Mouse (Mus musculus): ENCODE measurements around the gene Zfp113. TPM values are rescaled to one million over a fixed set of nuclear protein-coding genes. Genes with fewer than 3 reads are reported as not detected.

Gene Zfp113
- polyA plus RNA-seq, 1 experiment from 2014 or later = 5.7 TPM

DNA sequence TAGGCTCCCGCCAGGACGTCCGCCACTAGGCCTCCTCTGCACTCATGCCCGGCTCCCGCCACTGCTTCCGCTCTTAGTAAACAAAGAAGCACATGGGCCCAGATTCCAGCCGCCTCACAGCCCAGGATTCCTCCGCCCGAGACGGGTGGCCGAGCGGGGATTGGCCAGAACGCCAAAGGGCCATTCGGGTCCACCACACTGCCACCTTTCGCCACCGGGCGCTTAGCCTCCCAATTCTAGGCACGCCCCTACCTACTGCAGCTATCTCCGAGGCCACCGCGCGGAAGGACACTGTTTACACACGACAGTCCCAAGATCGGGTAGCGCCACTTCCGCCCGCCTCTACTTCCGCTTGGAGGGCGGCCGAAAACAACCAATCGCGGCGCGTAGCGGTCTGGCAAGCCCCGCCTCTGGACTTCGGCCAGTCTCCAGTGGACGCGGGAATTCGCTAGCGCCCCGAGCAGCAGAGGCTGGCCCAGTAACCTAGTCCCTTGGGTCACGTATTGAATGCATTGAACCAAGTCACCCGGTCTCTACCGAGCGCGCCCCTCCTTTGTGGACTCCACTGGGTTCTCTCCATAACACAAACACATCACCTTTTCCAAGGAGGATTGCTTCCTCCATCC is 15.5 kb upstream of the Zfp113 start:
- Histone ChIP-seq H3K4me2 (peak overlapping the region; percentile 92), H3K27me3 (replicated peaks) (no peaks in the 10 kb centered on the region), H3K4me3 (peak overlapping the region; percentile 85), H3K36me3 (peaks cover 68% of the 10 kb centered on the region), H3K27ac (peak overlapping the region; percentile 99), H3K4me1 (peaks cover 49% of the 10 kb centered on the region), H3K9ac (peak overlapping the region; percentile 94), H3K9me3 (replicated peaks) (no peaks in the 10 kb centered on the region)
- WGBS (ENCODE audit: insufficient replicate concordance) = under 1% methylated on average over 47 of the region's 47 CpGs
- ATAC-seq = peak; percentile 80

DNA sequence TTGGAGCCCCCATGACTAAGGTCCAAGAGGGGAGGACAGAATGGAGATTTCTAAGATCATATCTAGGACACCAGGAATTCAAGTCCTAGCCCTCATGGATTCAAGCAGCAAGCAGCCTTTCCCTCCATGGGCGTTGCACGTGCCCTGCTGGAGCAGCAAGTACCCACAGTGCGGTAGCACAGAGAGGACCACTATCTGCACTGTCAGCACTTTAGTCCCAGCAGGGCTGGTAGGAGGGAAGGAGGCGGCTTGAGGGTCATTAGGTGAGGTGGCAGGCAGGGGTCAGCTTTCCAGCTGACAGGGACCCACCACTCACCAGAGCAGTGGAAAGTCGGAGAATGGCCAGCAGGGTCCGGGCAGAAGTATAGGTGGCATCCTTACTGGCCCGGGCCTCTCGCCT is 10.1 kb upstream of the Zfp113 start:
- H3K36me3 ChIP-seq = peaks cover 84% of the 10 kb centered on the region
- H3K4me2 ChIP-seq = no peak overlapping the region
- 87% methylated on average over 8 of the region's 8 CpGs for WGBS (ENCODE audit: insufficient replicate concordance)
- no peaks in the 10 kb centered on the region for H3K27me3 ChIP-seq (replicated peaks)
- H3K4me1 ChIP-seq = peaks cover 57% of the 10 kb centered on the region
- no peaks in the 10 kb centered on the region for H3K9me3 ChIP-seq (replicated peaks)
- no peak for ATAC-seq
- no peak overlapping the region for H3K27ac ChIP-seq
- no peak overlapping the region for H3K9ac ChIP-seq
- no peak overlapping the region for H3K4me3 ChIP-seq

DNA sequence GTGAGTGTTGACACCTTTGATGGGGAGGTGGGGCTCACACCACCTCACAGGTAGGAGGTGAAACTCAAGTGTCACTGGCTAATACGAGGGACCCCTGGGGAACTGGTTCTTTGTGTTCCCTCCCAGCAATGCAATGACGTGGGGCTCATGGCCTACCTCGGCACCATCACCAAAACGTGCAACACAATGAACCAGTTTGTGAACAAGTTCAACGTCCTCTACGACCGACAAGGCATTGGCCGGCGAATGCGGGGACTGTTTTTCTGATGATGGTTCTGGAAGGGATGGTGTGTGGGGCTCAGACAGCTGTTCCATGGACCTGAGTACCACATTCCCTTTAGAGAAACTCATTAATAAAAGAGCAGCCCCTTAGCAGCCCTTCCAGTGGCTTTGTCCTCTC is 8.1 kb upstream of the Zfp113 start:
- 77% methylated on average over 10 of the region's 10 CpGs for WGBS (ENCODE audit: insufficient replicate concordance)
- Histone ChIP-seq H3K4me1 (peaks cover 45% of the 10 kb centered on the region), H3K4me3 (no peak overlapping the region), H3K4me2 (no peak overlapping the region), H3K9ac (no peak overlapping the region), H3K27me3 (replicated peaks) (no peaks in the 10 kb centered on the region), H3K9me3 (replicated peaks) (no peaks in the 10 kb centered on the region), H3K27ac (no peak overlapping the region), H3K36me3 (peaks cover 66% of the 10 kb centered on the region)
- no peak for ATAC-seq

DNA sequence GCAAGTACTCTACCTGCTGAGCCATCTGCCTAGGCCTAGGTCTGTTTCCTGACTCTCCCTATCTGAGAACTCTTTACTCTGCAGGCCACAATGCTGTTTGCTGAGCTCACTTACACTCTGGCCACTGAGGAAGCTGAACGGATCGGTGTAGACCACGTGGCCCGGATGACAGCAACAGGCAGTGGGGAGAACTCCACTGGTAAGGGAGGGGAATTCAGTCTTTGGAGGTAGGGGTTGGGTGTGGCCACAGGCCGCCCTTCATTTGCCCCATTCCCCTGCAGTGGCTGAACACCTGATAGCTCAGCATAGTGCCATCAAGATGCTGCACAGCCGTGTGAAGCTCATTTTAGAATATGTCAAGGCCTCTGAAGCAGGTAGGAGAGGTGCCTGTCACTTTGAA is 7.5 kb upstream of the Zfp113 start:
- H3K9ac ChIP-seq = no peak overlapping the region
- 69% methylated on average over 6 of the region's 6 CpGs for WGBS (ENCODE audit: insufficient replicate concordance)
- ATAC-seq = no peak
- H3K4me3 ChIP-seq = no peak overlapping the region
- H3K36me3 ChIP-seq = peaks cover 60% of the 10 kb centered on the region
- H3K27me3 ChIP-seq (replicated peaks) = no peaks in the 10 kb centered on the region
- H3K4me2 ChIP-seq = no peak overlapping the region
- no peaks in the 10 kb centered on the region for H3K9me3 ChIP-seq (replicated peaks)
- H3K4me1 ChIP-seq = peaks cover 39% of the 10 kb centered on the region
- peak overlapping the region; percentile 66; the same call in 1 of the 2 replicates for H3K27ac ChIP-seq

- Histone ChIP-seq H3K4me1 (peaks cover 32% of the 10 kb centered on the region), H3K9me3 (replicated peaks) (no peaks in the 10 kb centered on the region), H3K27ac (peak within 1 kb of the TSS; percentile 66), H3K27me3 (replicated peaks) (no peaks in the 10 kb centered on the region), H3K9ac (peak within 1 kb of the TSS; percentile 80), H3K4me3 (peak within 1 kb of the TSS; percentile 75), H3K4me2 (peak within 1 kb of the TSS; percentile 81), H3K36me3 (peaks cover 40% of the 10 kb centered on the region)
- WGBS (ENCODE audit: insufficient replicate concordance) = under 1% methylated on average over 42 of the region's 42 CpGs
- peak; percentile 94 for ATAC-seq
Measured at GRCm38 (mm10) chr5:138160842-138161665, 5.5 kb upstream of the Zfp113 start, which contains the start of gene Cops6. Gene Cops6 (plus strand): TSS chr5:138161071.

DNA sequence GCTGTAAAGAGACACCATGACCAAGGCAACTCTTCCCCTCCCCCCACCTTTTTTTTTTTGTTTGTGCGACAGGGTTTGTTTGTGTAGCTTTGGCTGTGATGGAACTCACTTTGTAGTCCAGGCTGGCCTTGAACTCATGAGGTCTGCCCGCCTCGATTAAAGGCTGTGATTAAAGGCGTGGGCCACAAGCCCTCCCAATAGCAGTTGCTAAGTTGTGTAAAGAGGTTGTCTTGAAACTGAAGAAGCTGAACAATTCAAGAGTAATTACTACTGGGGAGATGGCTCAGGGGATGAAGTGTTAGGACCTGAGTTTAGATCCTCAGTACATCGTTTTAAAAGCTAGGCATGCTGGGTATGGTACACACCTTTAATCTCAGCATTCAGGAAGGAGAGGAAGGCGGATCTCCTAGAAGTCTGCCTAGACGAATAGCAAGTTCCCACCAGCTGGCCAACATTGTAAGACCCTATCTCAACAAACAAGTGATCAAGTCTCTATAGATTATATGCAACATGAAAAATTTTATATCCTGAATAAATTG is 4.7 kb upstream of the Zfp113 start:
- peaks cover 34% of the 10 kb centered on the region for H3K4me1 ChIP-seq
- H3K4me2 ChIP-seq = peak overlapping the region; percentile 81
- H3K36me3 ChIP-seq = peaks cover 33% of the 10 kb centered on the region
- WGBS (ENCODE audit: insufficient replicate concordance) = 64% methylated on average over 7 of the region's 7 CpGs
- no peaks in the 10 kb centered on the region for H3K27me3 ChIP-seq (replicated peaks)
- ATAC-seq = no peak
- peak overlapping the region; percentile 80 for H3K9ac ChIP-seq
- H3K9me3 ChIP-seq (replicated peaks) = no peaks in the 10 kb centered on the region
- H3K4me3 ChIP-seq = peak overlapping the region; percentile 75
- peak overlapping the region; percentile 50; the same call in 1 of the 2 replicates for H3K27ac ChIP-seq

- peak overlapping the region; percentile 84; the same call in 1 of the 2 replicates for H3K9ac ChIP-seq
- H3K4me1 ChIP-seq = peaks cover 15% of the 10 kb centered on the region
- no peaks in the 10 kb centered on the region for H3K27me3 ChIP-seq (replicated peaks)
- no peaks in the 10 kb centered on the region for H3K9me3 ChIP-seq (replicated peaks)
- peak overlapping the region; percentile 84 for H3K4me3 ChIP-seq
- H3K27ac ChIP-seq = no peak overlapping the region
- peaks cover 29% of the 10 kb centered on the region for H3K36me3 ChIP-seq
- no peak for ATAC-seq
- 58% methylated on average over 3 of the region's 3 CpGs for WGBS (ENCODE audit: insufficient replicate concordance)
- H3K4me2 ChIP-seq = peak overlapping the region; percentile 79
Measured at GRCm38 (mm10) chr5:138154390-138154789, 1.2 kb downstream of the Zfp113 start.

GRCm38 (mm10) chr5:138138585-138138984 is 17.0 kb downstream of the Zfp113 start:
- no peak overlapping the region for H3K4me3 ChIP-seq
- no peaks in the 10 kb centered on the region for H3K27me3 ChIP-seq (replicated peaks)
- no peak overlapping the region for H3K4me2 ChIP-seq
- H3K9me3 ChIP-seq (replicated peaks) = no peaks in the 10 kb centered on the region
- H3K27ac ChIP-seq = no peak overlapping the region
- peaks cover 22% of the 10 kb centered on the region for H3K4me1 ChIP-seq
- H3K9ac ChIP-seq = no peak overlapping the region
- H3K36me3 ChIP-seq = peaks cover 27% of the 10 kb centered on the region
- 30% methylated on average over 2 of the region's 4 CpGs for WGBS (ENCODE audit: insufficient replicate concordance)
- no peak for ATAC-seq

DNA sequence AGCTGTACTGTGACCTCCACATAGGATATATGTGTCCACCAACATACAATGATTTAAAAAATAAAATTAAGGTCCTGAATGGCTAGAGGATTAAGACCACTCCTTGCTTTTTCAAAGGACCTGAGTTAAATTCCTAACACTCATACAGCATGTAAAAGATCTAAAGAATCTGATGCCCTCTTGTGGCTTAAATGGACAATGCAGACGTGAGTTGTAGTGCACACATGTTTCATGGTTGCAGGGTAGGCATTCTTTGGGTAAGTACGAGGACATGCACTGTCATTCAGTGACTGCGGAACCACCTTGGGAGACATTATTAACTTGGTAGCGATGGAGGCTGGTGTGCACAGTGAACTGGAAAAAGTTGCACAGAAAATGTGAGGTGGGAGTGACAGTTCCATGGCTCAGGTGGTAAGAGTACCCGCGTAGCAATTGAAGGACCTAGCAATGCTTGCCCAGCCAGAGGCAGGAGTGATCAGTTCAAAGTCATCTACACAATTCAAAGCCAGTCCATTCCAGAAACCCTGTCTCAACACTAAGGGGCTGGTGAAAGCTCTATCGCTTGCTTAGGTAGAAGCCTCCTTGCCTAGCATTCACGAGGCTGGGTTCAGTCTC is 17.5 kb downstream of the Zfp113 start:
- Histone ChIP-seq H3K9me3 (replicated peaks) (no peaks in the 10 kb centered on the region), H3K4me1 (peaks cover 22% of the 10 kb centered on the region), H3K36me3 (peaks cover 28% of the 10 kb centered on the region), H3K9ac (no peak overlapping the region), H3K27me3 (replicated peaks) (no peaks in the 10 kb centered on the region), H3K4me2 (no peak overlapping the region), H3K4me3 (no peak overlapping the region), H3K27ac (no peak overlapping the region)
- ATAC-seq = peak; percentile 63; the same call in 1 of the 2 replicates
- 47% methylated on average over 8 of the region's 8 CpGs for WGBS (ENCODE audit: insufficient replicate concordance)

DNA sequence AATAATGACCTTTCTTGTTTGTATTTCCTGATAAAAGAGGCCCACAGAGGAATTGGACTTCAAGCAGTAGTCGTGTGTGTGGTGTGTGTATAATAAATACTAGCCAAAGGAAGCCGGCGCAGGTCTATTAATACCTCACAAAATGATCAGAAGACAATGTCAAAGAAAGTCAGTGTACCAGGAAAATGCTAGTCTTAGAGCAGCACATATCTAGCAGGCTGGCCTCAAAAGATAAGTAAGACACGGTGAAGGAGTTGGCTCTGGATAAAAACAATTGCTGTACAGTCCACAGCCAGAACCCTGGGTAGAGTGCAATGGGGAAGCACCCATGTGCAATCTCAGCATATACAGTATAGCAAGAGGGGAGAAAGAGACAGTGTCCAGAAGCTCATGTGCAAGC is 18.3 kb downstream of the Zfp113 start:
- Histone ChIP-seq H3K27me3 (replicated peaks) (no peaks in the 10 kb centered on the region), H3K9me3 (replicated peaks) (no peaks in the 10 kb centered on the region), H3K36me3 (peaks cover 33% of the 10 kb centered on the region), H3K4me1 (peaks cover 22% of the 10 kb centered on the region), H3K27ac (no peak overlapping the region; the same call in 1 of the 2 replicates), H3K4me2 (peak overlapping the region; percentile 23), H3K4me3 (no peak overlapping the region), H3K9ac (no peak overlapping the region)
- 28% methylated on average over 4 of the region's 4 CpGs for WGBS (ENCODE audit: insufficient replicate concordance)
- peak; percentile 87 for ATAC-seq

DNA sequence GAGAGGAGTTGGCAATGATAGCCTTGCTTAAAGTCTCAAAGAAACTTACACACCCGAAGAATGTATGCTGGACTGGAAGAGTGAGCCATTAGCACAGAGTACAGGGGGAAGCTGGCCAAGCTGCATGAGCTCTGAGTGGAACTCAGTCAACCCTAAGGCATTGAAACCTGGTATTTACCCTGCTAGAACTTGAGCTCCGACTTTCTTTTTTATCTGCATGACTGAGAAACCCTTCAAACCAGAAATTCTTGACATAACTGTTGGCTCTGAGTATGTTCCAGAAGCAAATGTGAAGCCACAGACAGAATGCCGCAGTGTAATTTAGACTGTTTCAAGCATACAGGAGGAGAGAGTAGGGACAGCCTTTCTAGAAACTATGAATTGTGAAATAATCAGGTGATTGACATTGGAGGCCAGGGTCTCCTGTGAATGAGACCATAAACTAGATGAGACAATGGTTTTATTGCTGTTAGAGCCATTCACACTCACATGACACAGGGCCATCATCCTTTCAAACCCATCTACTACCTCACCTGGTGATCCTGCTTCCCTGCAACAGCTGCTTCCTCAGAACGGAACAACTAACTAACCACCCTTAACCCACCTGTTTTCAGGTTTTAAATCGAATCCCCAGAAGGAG is 23.0 kb downstream of the Zfp113 start:
- Histone ChIP-seq H3K4me2 (no peak overlapping the region), H3K27ac (no peak overlapping the region), H3K4me1 (peaks cover 13% of the 10 kb centered on the region), H3K9me3 (replicated peaks) (no peaks in the 10 kb centered on the region), H3K27me3 (replicated peaks) (no peaks in the 10 kb centered on the region), H3K36me3 (peaks cover 77% of the 10 kb centered on the region), H3K4me3 (no peak overlapping the region), H3K9ac (no peak overlapping the region)
- ATAC-seq = no peak
- 89% methylated on average over 5 of the region's 5 CpGs for WGBS (ENCODE audit: insufficient replicate concordance)

Data from liver, embryonic 12.5 days (tissue).